Mouse (Mus musculus): Measurements from ENCODE around the gene Pkn3. TPM values are rescaled to one million over a fixed set of nuclear protein-coding genes. Genes with fewer than 3 reads are reported as not detected.

Pkn3 gene
- 7.0 TPM for polyA plus RNA-seq (2014; fragmentation: Illumina TruSeq; extraction: RNeasy Lipid Tissue Mini Kit (QIAGEN cat#74804); ENCODE audit: low read depth, low replicate concordance)

DNA sequence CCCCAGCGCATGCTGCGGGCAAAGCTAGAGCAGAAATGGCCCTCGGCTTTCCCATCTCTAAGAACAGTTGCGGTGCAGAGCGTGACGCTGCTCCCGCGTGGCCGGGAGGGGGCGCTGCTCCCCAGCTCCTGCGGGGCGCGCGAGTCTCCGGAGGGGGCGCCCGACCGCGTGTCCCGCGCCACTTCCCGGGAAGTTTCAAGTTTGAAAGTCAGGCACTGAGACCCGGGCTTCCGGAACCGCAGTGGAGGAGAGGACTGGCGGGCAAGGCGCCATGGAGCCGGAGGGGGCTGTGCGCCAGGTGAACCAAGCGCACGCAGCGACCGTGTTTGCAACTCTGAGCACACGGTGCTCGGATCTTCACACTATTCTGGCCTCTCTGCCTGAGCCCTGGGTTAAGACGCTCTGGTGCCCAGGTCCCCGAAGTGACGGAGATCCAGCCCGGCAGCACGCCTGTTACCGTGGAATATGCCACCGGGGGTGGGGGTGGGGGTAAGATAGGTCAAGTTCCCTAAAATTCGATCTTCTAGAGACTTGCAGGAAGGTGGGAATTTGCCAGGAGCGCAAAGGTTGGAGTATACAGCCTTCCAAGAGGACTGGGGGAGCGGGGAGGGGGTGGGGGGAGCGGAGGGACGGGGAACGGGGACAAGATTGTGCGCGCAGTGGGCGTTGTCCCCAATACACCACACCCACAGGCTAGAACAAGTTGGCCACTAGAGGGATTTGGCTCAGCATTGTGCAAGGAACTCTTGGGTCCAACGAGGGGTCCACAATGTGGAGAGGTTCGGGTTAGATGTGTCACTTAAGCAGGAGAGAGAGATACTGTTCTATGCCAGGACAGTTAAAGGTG is at the start of gene Pkn3:
TSS of gene Pkn3 (plus strand) at position 183 of the 847 bp plus-strand sequence.

DNA sequence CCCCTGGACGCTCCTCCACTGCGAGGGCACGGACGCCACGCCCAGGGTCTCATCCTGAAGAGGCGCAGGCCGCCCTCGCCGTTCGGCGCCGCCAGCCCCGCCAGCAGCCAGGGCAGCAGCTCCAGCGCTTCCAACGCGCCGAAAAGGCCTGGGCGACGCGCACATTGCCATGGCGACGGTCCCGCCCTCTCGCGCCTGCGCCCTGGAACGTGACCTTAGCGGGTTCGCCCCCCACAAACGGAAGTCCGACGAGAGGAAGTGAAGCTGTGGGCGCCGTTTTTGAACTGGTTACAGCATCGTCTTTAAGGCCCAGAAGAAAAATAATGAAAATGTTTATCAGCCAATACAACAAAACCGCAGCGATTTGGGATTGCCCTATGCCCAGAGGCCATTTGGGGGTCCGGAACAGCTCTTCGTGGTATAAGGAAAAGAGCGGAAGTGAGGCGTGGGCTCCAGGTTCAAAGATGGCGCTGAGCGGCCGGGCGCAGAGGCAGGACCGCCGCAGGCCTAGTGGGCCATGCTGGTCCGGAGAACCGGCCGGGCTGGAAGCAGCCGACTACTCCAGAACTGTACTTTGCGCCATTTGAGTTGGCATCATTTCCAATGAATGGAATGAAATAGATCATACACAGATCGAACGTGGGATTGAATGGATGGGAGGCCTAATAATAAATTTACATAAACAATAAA is 28.6 kb upstream of the Pkn3 start, which contains the start of gene Wdr34:
TSS of gene Wdr34 (minus strand) at position 183 of the 690 bp plus-strand sequence.

DNA sequence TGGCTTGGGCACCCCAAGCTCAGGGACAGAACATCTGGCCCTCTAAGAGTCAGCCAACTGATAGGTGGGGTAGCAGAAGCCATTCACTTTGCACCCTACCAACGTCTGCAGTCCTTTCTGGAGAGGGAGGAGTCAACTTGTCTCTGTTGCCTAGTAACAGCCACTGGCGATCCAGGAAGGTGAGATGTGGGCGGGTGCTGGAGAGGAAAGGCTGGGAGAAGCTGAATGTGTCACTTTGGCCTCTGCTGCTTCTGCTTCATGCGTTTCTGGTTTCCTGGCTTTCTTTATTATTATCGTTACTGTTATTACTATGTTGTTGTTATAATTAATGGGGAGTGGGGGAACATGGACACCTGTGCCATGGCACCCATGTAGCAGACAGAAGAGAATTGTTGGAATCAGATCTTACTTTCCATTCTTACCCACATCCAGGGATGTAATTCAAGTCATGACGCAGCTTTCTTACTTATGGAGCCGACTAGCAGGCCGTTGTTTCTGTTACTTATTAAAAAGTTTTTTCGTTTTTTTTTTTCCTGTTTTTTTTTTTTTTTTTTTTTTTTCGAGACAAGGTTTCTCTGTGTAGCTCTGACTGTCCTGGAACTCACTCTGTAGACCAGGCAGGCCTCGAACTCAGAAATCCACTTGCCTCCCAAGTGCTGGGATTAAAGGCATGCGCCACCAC is 20.1 kb upstream of the Pkn3 start, which contains the start of gene Set:
TSS of gene Set (plus strand) at position 156 of the 682 bp plus-strand sequence.

GRCm38 (mm10) chr2:30093471-30094207 is 16.2 kb downstream of the Pkn3 start, which contains the start of gene Zdhhc12:
Gene Zdhhc12 (minus strand): TSS chr2:30093648.

DNA sequence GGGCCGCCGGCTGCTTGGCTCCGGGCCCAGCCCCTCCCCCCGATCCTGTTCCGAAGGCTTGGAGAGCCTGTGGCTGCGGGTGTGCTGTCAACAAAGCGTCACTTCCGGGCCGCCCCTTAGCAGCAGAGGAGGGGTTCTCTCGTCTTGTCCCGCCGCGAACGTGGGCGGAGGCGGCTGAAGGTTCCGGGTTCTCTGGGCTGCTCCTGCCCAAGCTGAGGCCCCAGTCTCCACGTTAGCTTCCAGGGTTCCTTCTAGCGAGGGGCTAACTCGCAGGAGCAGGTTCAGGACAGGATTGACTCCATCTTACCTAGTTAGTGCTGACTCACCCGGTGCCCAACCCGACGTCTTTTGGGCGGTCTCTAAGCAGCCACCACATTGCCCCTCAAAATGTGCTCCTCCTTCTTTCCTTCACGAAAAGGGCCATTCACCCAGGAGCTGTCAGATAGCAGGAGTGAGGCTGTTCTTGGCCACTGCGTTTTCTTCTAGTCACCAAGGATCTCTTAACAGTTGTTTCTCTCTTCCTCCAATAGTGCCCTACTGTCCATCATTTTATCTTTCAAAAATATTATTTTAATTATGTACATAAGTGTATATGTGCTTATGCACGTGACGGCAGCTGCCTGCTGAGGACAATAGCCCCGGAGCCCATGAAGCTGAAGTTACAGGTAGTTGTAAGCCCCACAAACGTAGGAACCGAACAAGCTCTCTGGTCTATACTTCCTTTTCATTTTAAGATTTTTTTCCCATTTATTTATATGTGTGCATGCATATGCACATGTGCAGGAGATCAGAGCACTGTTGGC is 47.2 kb downstream of the Pkn3 start, which contains the start of gene Zer1:
TSS of gene Zer1 (minus strand) at position 114 of the 803 bp plus-strand sequence.

DNA sequence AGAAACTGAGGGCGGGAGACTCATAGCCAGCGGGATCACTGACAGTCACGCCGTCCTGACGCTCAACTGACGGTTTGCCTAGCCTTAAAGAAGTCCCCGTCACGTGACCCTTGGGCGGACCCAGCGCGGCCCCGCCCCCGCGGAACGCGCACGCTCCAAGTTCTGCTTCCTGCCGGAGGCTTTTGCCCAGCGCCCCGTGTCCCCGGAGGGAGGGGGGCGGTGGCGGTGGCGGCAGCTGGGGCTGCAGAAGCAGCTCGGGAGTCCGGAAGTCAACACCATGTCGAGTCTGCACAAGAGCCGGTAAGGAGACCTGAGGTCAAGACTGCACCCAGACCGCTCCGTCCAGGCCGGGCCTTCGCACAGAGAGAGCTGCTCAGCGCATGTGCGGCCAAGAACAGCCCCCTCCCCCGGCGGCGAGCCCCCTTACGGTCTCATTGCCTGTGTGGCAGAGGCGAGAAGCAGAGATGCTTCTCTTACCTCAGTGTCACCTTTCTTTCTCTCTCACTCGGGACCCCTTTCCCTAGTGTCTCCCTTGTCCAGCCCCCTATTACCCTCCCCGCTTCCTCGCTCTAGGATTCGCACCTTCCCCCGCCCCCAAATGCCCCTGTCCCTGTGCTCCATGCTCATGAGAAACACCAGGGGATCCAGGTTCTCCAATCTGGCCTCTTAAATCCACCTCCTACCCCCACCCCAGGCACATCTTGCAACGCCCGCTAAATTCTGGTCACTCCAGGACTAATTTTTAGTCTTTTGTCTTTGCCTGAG is 56.3 kb downstream of the Pkn3 start, which contains the start of gene Tbc1d13:
TSS of gene Tbc1d13 (plus strand) at position 134 of the 765 bp plus-strand sequence.

Other genes with a start within 250 kb of the Pkn3 start
- gene Cercam, start 208.5 kb upstream of the Pkn3 start, polyA plus RNA-seq (2014; fragmentation: Illumina TruSeq; extraction: RNeasy Lipid Tissue Mini Kit (QIAGEN cat#74804); ENCODE audit: low read depth, low replicate concordance): 10.8 TPM
- 115 TPM for gene Odf2, start 188.5 kb upstream of the Pkn3 start, polyA plus RNA-seq (2014; fragmentation: Illumina TruSeq; extraction: RNeasy Lipid Tissue Mini Kit (QIAGEN cat#74804); ENCODE audit: low read depth, low replicate concordance)
- gene Gle1, start 142.3 kb upstream of the Pkn3 start, polyA plus RNA-seq (2014; fragmentation: Illumina TruSeq; extraction: RNeasy Lipid Tissue Mini Kit (QIAGEN cat#74804); ENCODE audit: low read depth, low replicate concordance): 26.0 TPM
- gene Sptan1, start 112.1 kb upstream of the Pkn3 start, polyA plus RNA-seq (2014; fragmentation: Illumina TruSeq; extraction: RNeasy Lipid Tissue Mini Kit (QIAGEN cat#74804); ENCODE audit: low read depth, low replicate concordance): 142 TPM
- 31.1 TPM for gene Wdr34, start 28.8 kb upstream of the Pkn3 start, polyA plus RNA-seq (2014; fragmentation: Illumina TruSeq; extraction: RNeasy Lipid Tissue Mini Kit (QIAGEN cat#74804); ENCODE audit: low read depth, low replicate concordance)
- gene Set, start 20.3 kb upstream of the Pkn3 start, polyA plus RNA-seq (2014; fragmentation: Illumina TruSeq; extraction: RNeasy Lipid Tissue Mini Kit (QIAGEN cat#74804); ENCODE audit: low read depth, low replicate concordance): 123 TPM
- 20.2 TPM for gene Zdhhc12, start 16.0 kb downstream of the Pkn3 start, polyA plus RNA-seq (2014; fragmentation: Illumina TruSeq; extraction: RNeasy Lipid Tissue Mini Kit (QIAGEN cat#74804); ENCODE audit: low read depth, low replicate concordance)
- 34.6 TPM for gene Zer1, start 46.9 kb downstream of the Pkn3 start, polyA plus RNA-seq (2014; fragmentation: Illumina TruSeq; extraction: RNeasy Lipid Tissue Mini Kit (QIAGEN cat#74804); ENCODE audit: low read depth, low replicate concordance)
- gene Tbc1d13, start 56.1 kb downstream of the Pkn3 start, polyA plus RNA-seq (2014; fragmentation: Illumina TruSeq; extraction: RNeasy Lipid Tissue Mini Kit (QIAGEN cat#74804); ENCODE audit: low read depth, low replicate concordance): 35.5 TPM
- 14.7 TPM for gene Endog, start 93.8 kb downstream of the Pkn3 start, polyA plus RNA-seq (2014; fragmentation: Illumina TruSeq; extraction: RNeasy Lipid Tissue Mini Kit (QIAGEN cat#74804); ENCODE audit: low read depth, low replicate concordance)
- 24.3 TPM for gene Spout1, start 100.8 kb downstream of the Pkn3 start, polyA plus RNA-seq (2014; fragmentation: Illumina TruSeq; extraction: RNeasy Lipid Tissue Mini Kit (QIAGEN cat#74804); ENCODE audit: low read depth, low replicate concordance)
- gene Kyat1, start 128.2 kb downstream of the Pkn3 start, polyA plus RNA-seq (2014; fragmentation: Illumina TruSeq; extraction: RNeasy Lipid Tissue Mini Kit (QIAGEN cat#74804); ENCODE audit: low read depth, low replicate concordance): 45.6 TPM
- 13.3 TPM for gene Lrrc8a, start 160.0 kb downstream of the Pkn3 start, polyA plus RNA-seq (2014; fragmentation: Illumina TruSeq; extraction: RNeasy Lipid Tissue Mini Kit (QIAGEN cat#74804); ENCODE audit: low read depth, low replicate concordance)
- gene Gm28035, start 162.9 kb downstream of the Pkn3 start, polyA plus RNA-seq (2014; fragmentation: Illumina TruSeq; extraction: RNeasy Lipid Tissue Mini Kit (QIAGEN cat#74804); ENCODE audit: low read depth, low replicate concordance): 2.3 TPM
- 56.8 TPM for gene Phyhd1, start 188.5 kb downstream of the Pkn3 start, polyA plus RNA-seq (2014; fragmentation: Illumina TruSeq; extraction: RNeasy Lipid Tissue Mini Kit (QIAGEN cat#74804); ENCODE audit: low read depth, low replicate concordance)
- not detected for gene Gm28038, start 203.4 kb downstream of the Pkn3 start, polyA plus RNA-seq (2014; fragmentation: Illumina TruSeq; extraction: RNeasy Lipid Tissue Mini Kit (QIAGEN cat#74804); ENCODE audit: low read depth, low replicate concordance)
- gene Dolk, start 208.7 kb downstream of the Pkn3 start, polyA plus RNA-seq (2014; fragmentation: Illumina TruSeq; extraction: RNeasy Lipid Tissue Mini Kit (QIAGEN cat#74804); ENCODE audit: low read depth, low replicate concordance): 34.9 TPM
- 21.8 TPM for gene Nup188, start 208.7 kb downstream of the Pkn3 start, polyA plus RNA-seq (2014; fragmentation: Illumina TruSeq; extraction: RNeasy Lipid Tissue Mini Kit (QIAGEN cat#74804); ENCODE audit: low read depth, low replicate concordance)

All from adipose tissue, adult 10 weeks (tissue).